Mouse (Mus musculus): ENCODE measurements around the gene Mthfd1l.

DNA sequence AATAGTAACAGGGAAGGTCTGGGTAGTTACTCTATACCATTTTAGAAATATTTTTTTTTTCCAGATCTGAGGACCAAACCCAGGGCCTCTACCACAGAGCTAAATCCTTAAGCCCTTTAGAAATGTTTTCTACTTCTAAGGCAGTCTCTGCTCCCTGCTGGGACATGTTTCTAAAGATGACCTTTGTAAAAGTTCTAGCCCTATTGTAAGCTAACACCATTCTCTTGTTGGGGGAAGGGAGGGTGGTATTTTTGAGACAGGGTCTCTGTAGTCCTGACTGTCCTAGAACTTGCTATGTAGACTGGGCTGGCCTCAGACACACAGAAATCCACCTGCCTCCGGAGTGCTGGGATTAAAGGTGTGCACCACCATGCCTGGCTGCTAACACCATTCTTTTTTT, 170.5 kb downstream of the Mthfd1l start:
- no peak for TF ChIP-seq CTCF (IDR thresholded peaks at IDR 0.05; ENCODE audit: control insufficient read depth, insufficient read depth, insufficient replicate concordance, low read depth, low read length)
- TF ChIP-seq POLR2A (IDR thresholded peaks at IDR 0.05; ENCODE audit: control insufficient read depth, low read depth, low read length) = no peak
